Mouse (Mus musculus): ENCODE measurements around the gene Dynlrb1. TPM values are rescaled to one million over a fixed set of nuclear protein-coding genes. Genes with fewer than 3 reads are reported as not detected.

The Dynlrb1 gene
- polyA plus RNA-seq, 2 experiments: 149 to 178 TPM

- DNase-seq (ENCODE audit: low read depth in 3 of 3, low spot score in 3 of 3) (no peak), ATAC-seq (ENCODE audit: insufficient read depth) (no peak)
- Histone ChIP-seq H3K27ac (no peak overlapping the region), H3K9me3 (ENCODE audit: control insufficient read depth, low read length) (no peaks in the 10 kb centered on the region), H3K4me3 (ENCODE audit: insufficient read depth in 1 of 2, low read depth in 2 of 2, low read length in 2 of 2) (no peak overlapping the region), H3K27me3 (ENCODE audit: control insufficient read depth, insufficient read depth, low read length) (no peaks in the 10 kb centered on the region), H3K36me3 (replicated peaks; ENCODE audit: control insufficient read depth, insufficient read depth, low read depth) (no peaks in the 10 kb centered on the region), H3K4me2 (ENCODE audit: low read depth) (no peak overlapping the region), H3K9ac (replicated peaks) (no peak overlapping the region), H3K4me1 (replicated peaks; ENCODE audit: control insufficient read depth in 2 of 2, insufficient read depth in 2 of 2, low read length in 1 of 2) (peaks cover 3% of the 10 kb centered on the region in 2 experiments; a peak in 2 of 4 replicates)
- 82% methylated on average over 7 of the region's 7 CpGs for WGBS (ENCODE audit: insufficient replicate concordance)
- TF ChIP-seq EP300 (IDR thresholded peaks at IDR 0.05; ENCODE audit: low read depth) (no peak), CTCF (IDR thresholded peaks at IDR 0.05; ENCODE audit: low read depth) (no peak)
Observed at GRCm38 (mm10) chr2:155278361-155278760, 42.0 kb downstream of the Dynlrb1 start.

- no peaks in the 10 kb centered on the region for H3K9me3 ChIP-seq (ENCODE audit: control insufficient read depth, low read length)
- no peaks in the 10 kb centered on the region for H3K36me3 ChIP-seq (replicated peaks; ENCODE audit: control insufficient read depth, insufficient read depth, low read depth)
- 76% methylated on average over 4 of the region's 4 CpGs for WGBS (ENCODE audit: insufficient replicate concordance)
- no peak overlapping the region for H3K4me2 ChIP-seq (ENCODE audit: low read depth)
- no peak for DNase-seq (ENCODE audit: low read depth in 3 of 3, low spot score in 3 of 3)
- H3K27ac ChIP-seq: no peak overlapping the region
- ATAC-seq (ENCODE audit: insufficient read depth): no peak
- no peak overlapping the region for H3K9ac ChIP-seq (replicated peaks)
- H3K27me3 ChIP-seq (ENCODE audit: control insufficient read depth, insufficient read depth, low read length): no peaks in the 10 kb centered on the region
- H3K4me3 ChIP-seq (ENCODE audit: insufficient read depth in 1 of 2, low read depth in 2 of 2, low read length in 2 of 2): no peak overlapping the region
- peaks cover 3% of the 10 kb centered on the region in 2 experiments; a peak in 2 of 4 replicates for H3K4me1 ChIP-seq (replicated peaks; ENCODE audit: control insufficient read depth in 2 of 2, insufficient read depth in 2 of 2, low read length in 1 of 2)
- TF ChIP-seq CTCF (IDR thresholded peaks at IDR 0.05; ENCODE audit: low read depth): no peak
- TF ChIP-seq EP300 (IDR thresholded peaks at IDR 0.05; ENCODE audit: low read depth): no peak
Observed at GRCm38 (mm10) chr2:155279163-155279562, 42.8 kb downstream of the Dynlrb1 start.

- WGBS (ENCODE audit: insufficient replicate concordance): 69% methylated on average over 2 of the region's 2 CpGs
- Histone ChIP-seq H3K27ac (no peak overlapping the region), H3K4me3 (ENCODE audit: insufficient read depth in 1 of 2, low read depth in 2 of 2, low read length in 2 of 2) (no peak overlapping the region), H3K4me1 (replicated peaks; ENCODE audit: control insufficient read depth in 2 of 2, insufficient read depth in 2 of 2, low read length in 1 of 2) (peaks cover 3% of the 10 kb centered on the region in 2 experiments; a peak in 2 of 4 replicates), H3K27me3 (ENCODE audit: control insufficient read depth, insufficient read depth, low read length) (no peaks in the 10 kb centered on the region), H3K9ac (replicated peaks) (no peak overlapping the region), H3K4me2 (ENCODE audit: low read depth) (no peak overlapping the region), H3K36me3 (replicated peaks; ENCODE audit: control insufficient read depth, insufficient read depth, low read depth) (no peaks in the 10 kb centered on the region), H3K9me3 (ENCODE audit: control insufficient read depth, low read length) (no peaks in the 10 kb centered on the region)
- ATAC-seq (ENCODE audit: insufficient read depth) (no peak), DNase-seq (ENCODE audit: low read depth in 3 of 3, low spot score in 3 of 3) (no peak)
- TF ChIP-seq EP300 (IDR thresholded peaks at IDR 0.05; ENCODE audit: low read depth): no peak
- TF ChIP-seq CTCF (IDR thresholded peaks at IDR 0.05; ENCODE audit: low read depth): no peak
Observed at GRCm38 (mm10) chr2:155280116-155280515, 43.8 kb downstream of the Dynlrb1 start.

- ATAC-seq (ENCODE audit: insufficient read depth): no peak
- H3K9me3 ChIP-seq (ENCODE audit: control insufficient read depth, low read length): no peaks in the 10 kb centered on the region
Observed at GRCm38 (mm10) chr2:155283793-155284192, 47.5 kb downstream of the Dynlrb1 start.

GRCm38 (mm10) chr2:155284647-155285046 is 48.3 kb downstream of the Dynlrb1 start:
- 77% methylated on average over 7 of the region's 7 CpGs for WGBS (ENCODE audit: insufficient replicate concordance)
- Histone ChIP-seq H3K36me3 (replicated peaks; ENCODE audit: control insufficient read depth, insufficient read depth, low read depth) (no peaks in the 10 kb centered on the region; the same call in 1 of the 2 replicates), H3K4me2 (ENCODE audit: low read depth) (no peak overlapping the region), H3K27me3 (ENCODE audit: control insufficient read depth, insufficient read depth, low read length) (no peaks in the 10 kb centered on the region), H3K4me1 (replicated peaks; ENCODE audit: control insufficient read depth in 2 of 2, insufficient read depth in 2 of 2, low read length in 1 of 2) (no peaks in the 10 kb centered on the region; a peak in 1 of 4 replicates), H3K9ac (replicated peaks) (no peak overlapping the region), H3K9me3 (ENCODE audit: control insufficient read depth, low read length) (no peaks in the 10 kb centered on the region), H3K27ac (no peak overlapping the region), H3K4me3 (ENCODE audit: insufficient read depth in 1 of 2, low read depth in 2 of 2, low read length in 2 of 2) (no peak overlapping the region)
- DNase-seq (ENCODE audit: low read depth in 3 of 3, low spot score in 3 of 3): no peak
- no peak for ATAC-seq (ENCODE audit: insufficient read depth)
- no peak for TF ChIP-seq CTCF (IDR thresholded peaks at IDR 0.05; ENCODE audit: low read depth)
- TF ChIP-seq EP300 (IDR thresholded peaks at IDR 0.05; ENCODE audit: low read depth): no peak

More at GRCm38 (mm10) chr2:155283793-155284192, 47.5 kb downstream of the Dynlrb1 start:
- DNase-seq (ENCODE audit: low read depth in 3 of 3, low spot score in 3 of 3): no peak
- WGBS (ENCODE audit: insufficient replicate concordance): 69% methylated on average over 4 of the region's 4 CpGs
- TF ChIP-seq CTCF (IDR thresholded peaks at IDR 0.05; ENCODE audit: low read depth): no peak
- TF ChIP-seq EP300 (IDR thresholded peaks at IDR 0.05; ENCODE audit: low read depth): no peak
- Histone ChIP-seq H3K27ac (no peak overlapping the region), H3K4me3 (ENCODE audit: insufficient read depth in 1 of 2, low read depth in 2 of 2, low read length in 2 of 2) (no peak overlapping the region), H3K27me3 (ENCODE audit: control insufficient read depth, insufficient read depth, low read length) (no peaks in the 10 kb centered on the region), H3K9ac (replicated peaks) (no peak overlapping the region), H3K4me2 (ENCODE audit: low read depth) (no peak overlapping the region), H3K4me1 (replicated peaks; ENCODE audit: control insufficient read depth in 2 of 2, insufficient read depth in 2 of 2, low read length in 1 of 2) (no peaks in the 10 kb centered on the region; a peak in 1 of 4 replicates), H3K36me3 (replicated peaks; ENCODE audit: control insufficient read depth, insufficient read depth, low read depth) (no peaks in the 10 kb centered on the region)

All from liver, embryonic 14.5 days (tissue).